ENCODE assay signal across 15 mouse cellular contexts in genomic region chr10:59287662-59288061, GRCm38 (mm10).
"Had no signal": no experiment of that assay in that cellular context is flagged by ENCODE, and none has a peak within 500 bp of the region (broad histone marks: within the 10 kb centered on the region; RNA-seq: fewer than 3 reads in every experiment).

No protein-coding gene starts in this region.

- H3K9me3 ChIP-seq: limb, embryonic 15.5 days; midbrain, embryonic 10.5 days; neural tube, embryonic 15.5 days had no signal

- H3K36me3 ChIP-seq: limb, embryonic 15.5 days; midbrain, embryonic 10.5 days; neural tube, embryonic 15.5 days had no signal

- H3K4me3 ChIP-seq: limb, embryonic 15.5 days; midbrain, embryonic 10.5 days; myocyte; neural tube, embryonic 15.5 days had no signal

- DNase-seq: kidney, adult 11 months; kidney, adult 9 months; kidney, postnatal 36 days; layer of hippocampus, adult 9-11 months; layer of hippocampus, postnatal 36 days; lung, postnatal 4 days; midbrain, embryonic 14.5 days; right cerebral cortex, adult 18-20 months; right cerebral cortex, postnatal 25 days; thymus, postnatal 4 days had no signal

- H3K27me3 ChIP-seq: limb, embryonic 15.5 days; neural tube, embryonic 15.5 days had no signal

- H3K27ac ChIP-seq: kidney, postnatal 0 days; limb, embryonic 15.5 days; midbrain, embryonic 10.5 days; neural tube, embryonic 15.5 days had no signal

- H3K4me2 ChIP-seq: limb, embryonic 15.5 days; neural tube, embryonic 15.5 days had no signal

- H3K9ac ChIP-seq: limb, embryonic 15.5 days; neural tube, embryonic 15.5 days had no signal
